Mouse (Mus musculus): ENCODE results near the gene Dynlt1c. TPM values are rescaled to one million over a fixed set of nuclear protein-coding genes. Genes with fewer than 3 reads are reported as not detected.
"Not testable (repeated sequence)": the region's sequence is repeated elsewhere in the genome, so short reads cannot be mapped to it uniquely, and the experiment has no call there.

The Dynlt1c gene
- polyA plus RNA-seq, 1 experiment from 2014 or later = 56.1 TPM

GRCm38 (mm10) chr17:6595776-6596497 is 5.5 kb upstream of the Dynlt1c start:
- H3K9ac ChIP-seq (replicated peaks); H3K27ac ChIP-seq (replicated peaks); H3K9me3 ChIP-seq; H3K4me3 ChIP-seq; H3K36me3 ChIP-seq; ATAC-seq (ENCODE audit: low FRiP score, low read depth); H3K27me3 ChIP-seq; H3K4me1 ChIP-seq; H3K4me2 ChIP-seq (replicated peaks): not testable (repeated sequence)
- WGBS = 64% methylated on average over 13 of the region's 15 CpGs

- 91% methylated on average over 7 of the region's 7 CpGs for WGBS
- not testable (repeated sequence) for H3K27ac ChIP-seq (replicated peaks); H3K9ac ChIP-seq (replicated peaks); H3K36me3 ChIP-seq; H3K9me3 ChIP-seq; H3K4me2 ChIP-seq (replicated peaks); H3K27me3 ChIP-seq; H3K4me1 ChIP-seq; ATAC-seq (ENCODE audit: low FRiP score, low read depth); H3K4me3 ChIP-seq
Observed at GRCm38 (mm10) chr17:6598356-6598755, 3.1 kb upstream of the Dynlt1c start.

GRCm38 (mm10) chr17:6600216-6600911 is 1.1 kb upstream of the Dynlt1c start:
- ATAC-seq (ENCODE audit: low FRiP score, low read depth); H3K4me1 ChIP-seq; H3K36me3 ChIP-seq; H3K27me3 ChIP-seq; H3K27ac ChIP-seq (replicated peaks); H3K9me3 ChIP-seq; H3K9ac ChIP-seq (replicated peaks); H3K4me3 ChIP-seq; H3K4me2 ChIP-seq (replicated peaks): not testable (repeated sequence)
- 91% methylated on average over 6 of the region's 8 CpGs for WGBS

GRCm38 (mm10) chr17:6602205-6602604 is 734 bp downstream of the Dynlt1c start:
- H3K9me3 ChIP-seq; H3K27me3 ChIP-seq; H3K9ac ChIP-seq (replicated peaks); ATAC-seq (ENCODE audit: low FRiP score, low read depth); H3K4me1 ChIP-seq; H3K36me3 ChIP-seq; H3K27ac ChIP-seq (replicated peaks): not testable (repeated sequence)
- Histone ChIP-seq H3K4me3 (0 out of 2 replicates have a peak overlapping the region, but pooled peaks have one; percentile 22), H3K4me2 (replicated peaks) (0 out of 2 replicates have a peak overlapping the region, but pooled peaks have one; percentile 32)
- 22% methylated on average over 3 of the region's 4 CpGs for WGBS

- not testable (repeated sequence) for H3K36me3 ChIP-seq; ATAC-seq (ENCODE audit: low FRiP score, low read depth); H3K4me3 ChIP-seq; H3K4me2 ChIP-seq (replicated peaks); H3K9me3 ChIP-seq; H3K4me1 ChIP-seq; H3K27ac ChIP-seq (replicated peaks); H3K27me3 ChIP-seq; H3K9ac ChIP-seq (replicated peaks)
- WGBS = 84% methylated on average over 1 of the region's 1 CpGs
Observed at GRCm38 (mm10) chr17:6605347-6605746, 3.9 kb downstream of the Dynlt1c start.

- not testable (repeated sequence) for H3K4me2 ChIP-seq (replicated peaks); H3K4me1 ChIP-seq; H3K27me3 ChIP-seq; H3K36me3 ChIP-seq; H3K9ac ChIP-seq (replicated peaks); ATAC-seq (ENCODE audit: low FRiP score, low read depth); H3K27ac ChIP-seq (replicated peaks); H3K4me3 ChIP-seq; H3K9me3 ChIP-seq
- 92% methylated on average over 11 of the region's 14 CpGs for WGBS
Observed at GRCm38 (mm10) chr17:6613524-6613923, 12.1 kb downstream of the Dynlt1c start.

- ATAC-seq (ENCODE audit: low FRiP score, low read depth) = not testable (repeated sequence)
Observed at GRCm38 (mm10) chr17:6614316-6614715, 12.8 kb downstream of the Dynlt1c start.

GRCm38 (mm10) chr17:6616731-6617130 is 15.3 kb downstream of the Dynlt1c start:
- 99% methylated on average over 9 of the region's 9 CpGs for WGBS
- not testable (repeated sequence) for H3K9me3 ChIP-seq; ATAC-seq (ENCODE audit: low FRiP score, low read depth); H3K27ac ChIP-seq (replicated peaks); H3K9ac ChIP-seq (replicated peaks); H3K4me2 ChIP-seq (replicated peaks); H3K4me3 ChIP-seq; H3K27me3 ChIP-seq; H3K4me1 ChIP-seq; H3K36me3 ChIP-seq

More at GRCm38 (mm10) chr17:6614316-6614715, 12.8 kb downstream of the Dynlt1c start:
- not testable (repeated sequence) for H3K36me3 ChIP-seq; H3K4me3 ChIP-seq; H3K4me1 ChIP-seq; H3K9ac ChIP-seq (replicated peaks); H3K27me3 ChIP-seq; H3K9me3 ChIP-seq; H3K4me2 ChIP-seq (replicated peaks); H3K27ac ChIP-seq (replicated peaks)
- WGBS = 93% methylated on average over 4 of the region's 9 CpGs

GRCm38 (mm10) chr17:6617689-6618400 is 16.4 kb downstream of the Dynlt1c start:
- ATAC-seq (ENCODE audit: low FRiP score, low read depth); H3K27ac ChIP-seq (replicated peaks); H3K4me3 ChIP-seq; H3K4me2 ChIP-seq (replicated peaks); H3K36me3 ChIP-seq; H3K4me1 ChIP-seq; H3K27me3 ChIP-seq; H3K9me3 ChIP-seq; H3K9ac ChIP-seq (replicated peaks): not testable (repeated sequence)
- WGBS = 61% methylated on average over 8 of the region's 13 CpGs

- H3K4me1 ChIP-seq; H3K27ac ChIP-seq (replicated peaks); ATAC-seq (ENCODE audit: low FRiP score, low read depth); H3K36me3 ChIP-seq; H3K9me3 ChIP-seq; H3K9ac ChIP-seq (replicated peaks); H3K4me3 ChIP-seq; H3K4me2 ChIP-seq (replicated peaks); H3K27me3 ChIP-seq: not testable (repeated sequence)
- WGBS = 88% methylated on average over 5 of the region's 5 CpGs
Observed at GRCm38 (mm10) chr17:6619271-6619670, 17.8 kb downstream of the Dynlt1c start.

- H3K27me3 ChIP-seq; H3K9ac ChIP-seq (replicated peaks); H3K27ac ChIP-seq (replicated peaks); H3K4me2 ChIP-seq (replicated peaks); H3K9me3 ChIP-seq; H3K4me3 ChIP-seq; H3K4me1 ChIP-seq; H3K36me3 ChIP-seq; ATAC-seq (ENCODE audit: low FRiP score, low read depth): not testable (repeated sequence)
- WGBS = 86% methylated on average over 6 of the region's 6 CpGs
Observed at GRCm38 (mm10) chr17:6620035-6620434, 18.6 kb downstream of the Dynlt1c start.

GRCm38 (mm10) chr17:6620730-6621451 is 19.4 kb downstream of the Dynlt1c start:
- H3K4me3 ChIP-seq; ATAC-seq (ENCODE audit: low FRiP score, low read depth); H3K27ac ChIP-seq (replicated peaks); H3K4me1 ChIP-seq; H3K4me2 ChIP-seq (replicated peaks); H3K9ac ChIP-seq (replicated peaks); H3K9me3 ChIP-seq; H3K36me3 ChIP-seq; H3K27me3 ChIP-seq: not testable (repeated sequence)
- 86% methylated on average over 18 of the region's 20 CpGs for WGBS

All from midbrain, embryonic 12.5 days (tissue).